Mouse (Mus musculus): ENCODE measurements around the gene Itfg1.

Itfg1 gene

GRCm38 (mm10) chr8:85745053-85745452 lies 95.7 kb downstream of the Itfg1 start:
- no peak for DNase-seq (ENCODE audit: low read depth, low spot score)

GRCm38 (mm10) chr8:85730545-85730944 lies 110.2 kb downstream of the Itfg1 start:
- DNase-seq (ENCODE audit: low read depth, low spot score), result no peak

GRCm38 (mm10) chr8:85717271-85717670 lies 123.5 kb downstream of the Itfg1 start:
- DNase-seq (ENCODE audit: low read depth, low spot score), result no peak

GRCm38 (mm10) chr8:85716696-85717095 lies 124.0 kb downstream of the Itfg1 start:
- no peak for DNase-seq (ENCODE audit: low read depth, low spot score)

- no peak for DNase-seq (ENCODE audit: low read depth, low spot score)
These were observed 133.7 kb downstream of the Itfg1 start for GRCm38 (mm10) chr8:85706988-85707387.

GRCm38 (mm10) chr8:85700751-85701351 lies 139.9 kb downstream of the Itfg1 start, which contains the start of gene Neto2:
Gene Neto2 (minus strand): TSS chr8:85700924.
- DNase-seq (ENCODE audit: low read depth, low spot score), result peak; percentile 19

GRCm38 (mm10) chr8:85700101-85700750 lies 140.5 kb downstream of the Itfg1 start:
- DNase-seq (ENCODE audit: low read depth, low spot score), result peak; percentile 8

GRCm38 (mm10) chr8:85699051-85699450 lies 141.7 kb downstream of the Itfg1 start:
- DNase-seq (ENCODE audit: low read depth, low spot score), result peak; percentile 48

All from c-Kit-negative CD71-positive TER-119-positive erythroid progenitor cells, embryonic 14.5 days (primary cell).